Mouse (Mus musculus) kidney, adult 2 months (tissue): ENCODE measurements around the gene Igf2bp3. TPM values are rescaled to one million over a fixed set of nuclear protein-coding genes. Genes with fewer than 3 reads are reported as not detected.
A peak's percentile ranks its signal among the peaks of the same experiment; 100 is the strongest.

Source experiments
- DNase-seq: peaks from one replicate; pipeline ENCODE4 v3.0.0; 2021
- H3K27ac ChIP-seq: fragments of 200-500 bp; 2 replicates; pipeline ENCODE4 v1.5.1; 2012; ENCODE audit warnings: low read depth, low read length, control low read depth, inconsistent platforms; ENCODE audit not compliant: insufficient read depth
- H3K27me3 ChIP-seq: fragments of 200-500 bp; replicated peaks from 2 replicates; pipeline ENCODE4 v1.6.1; 2012; ENCODE audit warnings: mild to moderate bottlenecking, moderate library complexity, low read length, inconsistent platforms; ENCODE audit not compliant: control insufficient read depth, insufficient read depth
- H3K36me3 ChIP-seq: fragments of 200-500 bp; 2 replicates; pipeline ENCODE4 v1.6.1; 2012; ENCODE audit warnings: mild to moderate bottlenecking, moderate library complexity, low read length, inconsistent platforms; ENCODE audit not compliant: control insufficient read depth, insufficient read depth
- H3K4me1 ChIP-seq: fragments of 200-500 bp; 2 replicates; pipeline ENCODE4 v1.6.1; 2011; ENCODE audit warnings: low read length; ENCODE audit not compliant: control insufficient read depth, insufficient read depth
- H3K4me3 ChIP-seq: fragments of 200-500 bp; 2 replicates; pipeline ENCODE4 v1.5.1; 2011; ENCODE audit warnings: mild to moderate bottlenecking, low read depth, low read length, control low read depth; ENCODE audit not compliant: insufficient read depth
- CTCF ChIP-seq: fragments of 200-500 bp; conservative IDR thresholded peaks from 2 replicates; pipeline ENCODE4 v1.5.1; 2011; ENCODE audit warnings: low read depth, mild to moderate bottlenecking, control low read depth, low read length, moderate library complexity, mixed read lengths; ENCODE audit not compliant: insufficient read depth, insufficient read length
- POLR2A ChIP-seq: fragments of 200-500 bp; IDR thresholded peaks from one replicate; pipeline ENCODE4 v1.6.1; 2011; ENCODE audit warnings: low read depth, low read length, control low read depth
- WGBS: fragments of 180-500 bp; shearing (Covaris S2); methylation state at CpG from one replicate; pipeline ENCODE4 v1.1.7; 2018; 5-methylcytosine and 5-hydroxymethylcytosine counted together
- polyA plus RNA-seq: library from polyadenylated mRNA; depleted of rRNA; stranded (reverse); fragments of >200 nt; gene quantifications from 2 replicates; pipeline ENCODE4 v1.2.3, GENCODE M21; 2012

Gene Igf2bp3
- polyA plus RNA-seq, 1 experiment = 0.03 TPM

GRCm38 (mm10) chr6:49219001-49219560 is 4.3 kb upstream of the Igf2bp3 start:
- H3K27me3 ChIP-seq = peaks cover 34% of the 10 kb centered on the region

GRCm38 (mm10) chr6:49218275-49218802 is 3.6 kb upstream of the Igf2bp3 start:
- 2% methylated on average over 31 of the region's 31 CpGs for WGBS
- TF ChIP-seq POLR2A (no peak), CTCF (no peak)
- Histone ChIP-seq H3K4me1 (no peaks in the 10 kb centered on the region), H3K36me3 (no peaks in the 10 kb centered on the region), H3K27me3 (peaks cover 41% of the 10 kb centered on the region), H3K27ac (no peak overlapping the region), H3K4me3 (no peak overlapping the region)
- peak; percentile 47 for DNase-seq

More at GRCm38 (mm10) chr6:49219001-49219560, 4.3 kb upstream of the Igf2bp3 start:
- Histone ChIP-seq H3K27ac (no peak overlapping the region), H3K4me1 (no peaks in the 10 kb centered on the region), H3K36me3 (no peaks in the 10 kb centered on the region), H3K4me3 (no peak overlapping the region)
- peak; percentile 33 for DNase-seq
- TF ChIP-seq POLR2A (no peak), CTCF (no peak)
- 28% methylated on average over 4 of the region's 4 CpGs for WGBS

- peak; percentile 56 for DNase-seq
- Histone ChIP-seq H3K36me3 (no peaks in the 10 kb centered on the region), H3K4me1 (no peaks in the 10 kb centered on the region), H3K27me3 (peaks cover 41% of the 10 kb centered on the region), H3K4me3 (peak overlapping the region; percentile 11; the same call in 1 of the 2 replicates), H3K27ac (no peak overlapping the region)
- 1% methylated on average over 56 of the region's 56 CpGs for WGBS
- no peak for TF ChIP-seq POLR2A
- no peak for TF ChIP-seq CTCF
Observed at GRCm38 (mm10) chr6:49217581-49218274, 3.0 kb upstream of the Igf2bp3 start.

- DNase-seq = peak; percentile 36
- Histone ChIP-seq H3K36me3 (no peaks in the 10 kb centered on the region), H3K27me3 (peaks cover 39% of the 10 kb centered on the region), H3K4me3 (no peak overlapping the region), H3K4me1 (no peaks in the 10 kb centered on the region), H3K27ac (no peak overlapping the region)
- TF ChIP-seq POLR2A (no peak), CTCF (no peak)
- WGBS = 18% methylated on average over 11 of the region's 11 CpGs
Observed at GRCm38 (mm10) chr6:49216811-49217542, 2.2 kb upstream of the Igf2bp3 start.

GRCm38 (mm10) chr6:49215748-49216585 is 1.2 kb upstream of the Igf2bp3 start:
- Histone ChIP-seq H3K27me3 (peaks cover 36% of the 10 kb centered on the region), H3K4me3 (no peak overlapping the region), H3K27ac (no peak overlapping the region), H3K4me1 (no peaks in the 10 kb centered on the region), H3K36me3 (no peaks in the 10 kb centered on the region)
- 23% methylated on average over 14 of the region's 14 CpGs for WGBS
- peak; percentile 16 for DNase-seq
- TF ChIP-seq CTCF (no peak), POLR2A (no peak)

- TF ChIP-seq POLR2A (no peak), CTCF (no peak)
- WGBS = 2% methylated on average over 75 of the region's 76 CpGs
- no peaks in the 10 kb centered on the region for H3K4me1 ChIP-seq
- H3K27ac ChIP-seq = no peak overlapping the region
- H3K27me3 ChIP-seq = peaks cover 34% of the 10 kb centered on the region
- H3K4me3 ChIP-seq = peak overlapping the region; percentile 41
- no peaks in the 10 kb centered on the region for H3K36me3 ChIP-seq
- peak; percentile 27 for DNase-seq
Observed at GRCm38 (mm10) chr6:49214086-49214927, 450 bp downstream of the Igf2bp3 start.
